Mouse (Mus musculus) layer of hippocampus, postnatal 25 days (tissue): Measurements from ENCODE around the gene Adk. TPM values are rescaled to one million over a fixed set of nuclear protein-coding genes. Genes with fewer than 3 reads are reported as not detected.
"Not testable (repeated sequence)": the region's sequence is repeated elsewhere in the genome, so short reads cannot be mapped to it uniquely, and the experiment has no call there.

Experiments
- DNase-seq, 2 experiments: peaks; one replicate each; pipeline ENCODE4 v3.0.0; 2022; ENCODE audit warnings: mixed read lengths in 2 of 2, low spot score in 1 of 2; ENCODE audit errors: extremely low spot score in 1 of 2
- total RNA-seq, 2 experiments: library from RNA; stranded (reverse); gene quantifications; 2 replicates each; pipeline ENCODE4 v1.2.3; 2021

Gene Adk
- total RNA-seq, 2 experiments from 2014 or later = 77.1 to 86.5 TPM

- no peak for DNase-seq
Observed at GRCm38 (mm10) chr14:21463117-21463712, 410.8 kb downstream of the Adk start.

GRCm38 (mm10) chr14:21470386-21470785, 418.0 kb downstream of the Adk start:
- no peak for DNase-seq

GRCm38 (mm10) chr14:21471975-21472374, 419.6 kb downstream of the Adk start:
- DNase-seq = no peak

- not testable (repeated sequence) for DNase-seq
Observed at GRCm38 (mm10) chr14:21474593-21475132, 422.3 kb downstream of the Adk start.

GRCm38 (mm10) chr14:21477181-21477580, 424.8 kb downstream of the Adk start:
- no peak for DNase-seq

- DNase-seq = no peak
Observed at GRCm38 (mm10) chr14:21479566-21479965, 427.2 kb downstream of the Adk start.

- no peak for DNase-seq
Observed at GRCm38 (mm10) chr14:21480191-21480590, 427.8 kb downstream of the Adk start.

- DNase-seq = no peak
Observed at GRCm38 (mm10) chr14:21481231-21481630, 428.9 kb downstream of the Adk start, which contains the start of gene Kat6b. Gene Kat6b, plus strand, starts transcription at chr14:21481434.

GRCm38 (mm10) chr14:21484199-21484598, 431.8 kb downstream of the Adk start:
- DNase-seq = no peak

GRCm38 (mm10) chr14:21484693-21485092, 432.3 kb downstream of the Adk start:
- DNase-seq = no peak

GRCm38 (mm10) chr14:21485961-21486520, 433.7 kb downstream of the Adk start:
- DNase-seq = no peak

GRCm38 (mm10) chr14:21487135-21487534, 434.8 kb downstream of the Adk start:
- DNase-seq = not testable (repeated sequence)

GRCm38 (mm10) chr14:21488426-21489115, 436.2 kb downstream of the Adk start:
- not testable (repeated sequence) for DNase-seq

- DNase-seq = no peak
Observed at GRCm38 (mm10) chr14:21489116-21489485, 436.7 kb downstream of the Adk start.

- no peak for DNase-seq
Observed at GRCm38 (mm10) chr14:21490141-21490540, 437.8 kb downstream of the Adk start.

Other genes with a start within 250 kb of the Adk start
- gene Plau, start 215.9 kb upstream of the Adk start, total RNA-seq = 1 to 10 TPM; 3.5 to 4.0 TPM
- 10 to 100 TPM; 30.9 to 31.1 TPM for gene Vcl, start 123.2 kb upstream of the Adk start, total RNA-seq
- 10 to 100 TPM; 75.0 to 77.1 TPM for gene Ap3m1, start 66 bp upstream of the Adk start, total RNA-seq